Mouse (Mus musculus): ENCODE data around the gene Fblim1. TPM values are rescaled to one million over a fixed set of nuclear protein-coding genes. Genes with fewer than 3 reads are reported as not detected.

The Fblim1 gene
- total and polyA plus RNA-seq, 3 experiments = 0.07 to 1.2 (median 0.17) TPM

- dilution Hi-C loops (cut with MboI; ENCODE audit: extremely low pct_ligation_motif_present, extremely low pct_unique_long_range_greater_than_20kb, low sequenced_read_pairs) = no loop called here
- no peaks in the 10 kb centered on the region for H3K79me2 ChIP-seq (replicated peaks; ENCODE audit: control insufficient read depth, extremely low read depth, insufficient read depth, poor library complexity, severe bottlenecking)
- no peak overlapping the region for H3K4me3 ChIP-seq (replicated peaks in 1 of 3; ENCODE audit: low read depth in 2 of 3, low read length in 2 of 3, poor library complexity in 1 of 3)
- TF ChIP-seq CHD1 (IDR thresholded peaks at IDR 0.05; ENCODE audit: low read depth, low read length) (no peak), TBP (conservative IDR thresholded peaks at IDR 0.05; ENCODE audit: low read depth, low read length) (no peak), ELF1 (IDR thresholded peaks at IDR 0.05; ENCODE audit: low read depth, low read length) (no peak), GABPA (IDR thresholded peaks at IDR 0.05; ENCODE audit: insufficient replicate concordance, low read depth, low read length) (no peak), HCFC1 (IDR thresholded peaks at IDR 0.05; ENCODE audit: low read depth, low read length) (no peak), E2F4 (IDR thresholded peaks at IDR 0.05; ENCODE audit: insufficient replicate concordance, low read depth, low read length) (no peak), KAT2A (IDR thresholded peaks at IDR 0.05; ENCODE audit: insufficient replicate concordance, low read length) (no peak), MEF2A (IDR thresholded peaks at IDR 0.05; ENCODE audit: borderline replicate concordance, low read depth, low read length) (no peak), RAD21 (IDR thresholded peaks at IDR 0.05; ENCODE audit: low read depth, low read length) (no peak), ZKSCAN1 (IDR thresholded peaks at IDR 0.05; ENCODE audit: borderline replicate concordance, low read depth, low read length) (no peak), MAZ (IDR thresholded peaks at IDR 0.05; ENCODE audit: low read depth, low read length) (no peak), JUN (IDR thresholded peaks at IDR 0.05; ENCODE audit: insufficient read depth, low read depth, low read length) (no peak)
- H3K27ac ChIP-seq (ENCODE audit: insufficient read depth, low read depth) = no peak overlapping the region
- H3K36me3 ChIP-seq (replicated peaks in 1 of 2; ENCODE audit: control insufficient read depth in 1 of 2, insufficient read depth in 1 of 2, low read length in 1 of 2) = peaks cover 68 to 88% of the 10 kb centered on the region in 2 experiments
- in situ Hi-C loops (cut with MboI; ENCODE audit: low pct_ligation_motif_present, low pct_unique_long_range_greater_than_20kb, low sequenced_read_pairs) = no loop called here
- no peak overlapping the region for H3K4me2 ChIP-seq (ENCODE audit: insufficient read depth, low read depth, poor library complexity, severe bottlenecking)
- H3K9me3 ChIP-seq (replicated peaks; ENCODE audit: low read length) = no peaks in the 10 kb centered on the region
- H3K27me3 ChIP-seq (replicated peaks) = no peaks in the 10 kb centered on the region
- H3K4me1 ChIP-seq (ENCODE audit: control insufficient read depth in 1 of 2, insufficient read depth in 2 of 2) = peaks cover 2 to 6% of the 10 kb centered on the region in 2 experiments
- no peak overlapping the region for H3K9ac ChIP-seq (ENCODE audit: insufficient read depth, low read depth)
- DNase-seq (ENCODE audit: extremely low read depth) = no peak
Measured at GRCm38 (mm10) chr4:141631250-141631649, 25.4 kb upstream of the Fblim1 start.

DNA sequence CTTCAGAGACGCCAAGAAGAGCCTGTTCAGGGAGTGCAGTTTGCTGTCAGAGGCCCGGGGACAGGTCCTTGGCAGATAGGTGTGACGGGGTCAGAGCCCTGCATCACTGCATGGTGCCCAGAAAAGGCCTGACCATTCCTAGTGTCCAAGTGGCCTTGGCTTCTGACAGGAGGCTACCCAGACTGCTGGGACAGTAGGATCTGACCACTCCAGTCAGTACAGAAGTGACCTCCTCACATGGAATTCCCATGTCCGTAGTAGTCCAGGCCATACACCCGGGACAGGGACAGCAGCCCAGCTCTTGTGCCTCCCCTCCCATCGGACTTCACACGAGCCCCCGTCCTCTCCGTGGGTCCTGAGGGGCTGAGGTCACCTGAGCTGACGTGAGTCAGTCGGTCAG lies 24.1 kb upstream of the Fblim1 start:
- in situ Hi-C loops (cut with MboI; ENCODE audit: low pct_ligation_motif_present, low pct_unique_long_range_greater_than_20kb, low sequenced_read_pairs) = no loop called here
- dilution Hi-C loops (cut with MboI; ENCODE audit: extremely low pct_ligation_motif_present, extremely low pct_unique_long_range_greater_than_20kb, low sequenced_read_pairs) = no loop called here

More for the DNA sequence above, 24.1 kb upstream of the Fblim1 start:
- no peak for TF ChIP-seq ZMIZ1 (IDR thresholded peaks at IDR 0.05; ENCODE audit: low read depth, low read length)
- TF ChIP-seq CHD1 (IDR thresholded peaks at IDR 0.05; ENCODE audit: low read depth, low read length) = no peak
- no peak for TF ChIP-seq MAFK (IDR thresholded peaks at IDR 0.05; ENCODE audit: insufficient replicate concordance, low read length)
- TF ChIP-seq JUN (IDR thresholded peaks at IDR 0.05; ENCODE audit: insufficient read depth, low read depth, low read length) = no peak
- TF ChIP-seq USF1 (IDR thresholded peaks at IDR 0.05; ENCODE audit: low read depth, low read length) = no peak
- no peak for TF ChIP-seq GABPA (IDR thresholded peaks at IDR 0.05; ENCODE audit: insufficient replicate concordance, low read depth, low read length)
- no peak for TF ChIP-seq UBTF (IDR thresholded peaks at IDR 0.05; ENCODE audit: low read depth, low read length)
- no peak for TF ChIP-seq EP300 (IDR thresholded peaks at IDR 0.05; ENCODE audit: low read length)
- no peak for TF ChIP-seq ZC3H11A (IDR thresholded peaks at IDR 0.05; ENCODE audit: low read depth, low read length)
- TF ChIP-seq TCF12 (IDR thresholded peaks at IDR 0.05; ENCODE audit: low read depth, low read length) = no peak
- no peak for TF ChIP-seq SIN3A (IDR thresholded peaks at IDR 0.05; ENCODE audit: low read length)
- TF ChIP-seq IRF4 (IDR thresholded peaks at IDR 0.05; ENCODE audit: low read depth, low read length) = no peak
- TF ChIP-seq NELFE (IDR thresholded peaks at IDR 0.05; ENCODE audit: low read depth, low read length) = no peak
- TF ChIP-seq ZKSCAN1 (IDR thresholded peaks at IDR 0.05; ENCODE audit: borderline replicate concordance, low read depth, low read length) = no peak
- TF ChIP-seq USF2 (conservative IDR thresholded peaks at IDR 0.05; ENCODE audit: low read depth, low read length) = no peak
- TF ChIP-seq PAX5 (IDR thresholded peaks at IDR 0.05; ENCODE audit: low read length) = no peak
- no peak for TF ChIP-seq CTCF (conservative IDR thresholded peaks at IDR 0.05 in 1 of 2, IDR thresholded peaks at IDR 0.05 in 1 of 2; ENCODE audit: low read depth in 2 of 2, low read length in 2 of 2)
- no peak for TF ChIP-seq CHD2 (IDR thresholded peaks at IDR 0.05; ENCODE audit: low read length)
- no peak for TF ChIP-seq KAT2A (IDR thresholded peaks at IDR 0.05; ENCODE audit: insufficient replicate concordance, low read length)
- Histone ChIP-seq H3K4me1 (ENCODE audit: control insufficient read depth in 1 of 2, insufficient read depth in 2 of 2) (peaks cover 5 to 15% of the 10 kb centered on the region in 2 experiments), H3K9me3 (replicated peaks; ENCODE audit: low read length) (no peaks in the 10 kb centered on the region), H3K27me3 (replicated peaks) (no peaks in the 10 kb centered on the region), H3K4me2 (ENCODE audit: insufficient read depth, low read depth, poor library complexity, severe bottlenecking) (no peak overlapping the region), H3K9ac (ENCODE audit: insufficient read depth, low read depth) (no peak overlapping the region), H3K36me3 (replicated peaks in 1 of 2; ENCODE audit: control insufficient read depth in 1 of 2, insufficient read depth in 1 of 2, low read length in 1 of 2) (peaks cover 62 to 81% of the 10 kb centered on the region in 2 experiments), H3K27ac (ENCODE audit: insufficient read depth, low read depth) (no peak overlapping the region), H3K79me2 (replicated peaks; ENCODE audit: control insufficient read depth, extremely low read depth, insufficient read depth, poor library complexity, severe bottlenecking) (no peaks in the 10 kb centered on the region), H3K4me3 (replicated peaks in 1 of 3; ENCODE audit: low read depth in 2 of 3, low read length in 2 of 3, poor library complexity in 1 of 3) (no peak overlapping the region)
- no peak for DNase-seq (ENCODE audit: extremely low read depth)
